Mouse (Mus musculus) small intestine, adult 2 months (tissue): ENCODE measurements around the gene Snx11. TPM values are rescaled to one million over a fixed set of nuclear protein-coding genes. Genes with fewer than 3 reads are reported as not detected.

Experiments
- H3K27ac ChIP-seq: fragments of 200-500 bp; 2 replicates; pipeline ENCODE4 v1.5.1; 2012; ENCODE audit warnings: low read depth, low read length, control low read depth, inconsistent platforms; ENCODE audit not compliant: insufficient read depth
- H3K27me3 ChIP-seq: fragments of 200-500 bp; 2 replicates; pipeline ENCODE4 v1.6.1; 2012; ENCODE audit warnings: mild to moderate bottlenecking, moderate library complexity, low read length, inconsistent platforms; ENCODE audit not compliant: control insufficient read depth, insufficient read depth
- H3K36me3 ChIP-seq: fragments of 200-500 bp; 2 replicates; pipeline ENCODE4 v1.6.1; 2012; ENCODE audit warnings: mild to moderate bottlenecking, low read length, control low read depth, inconsistent platforms; ENCODE audit not compliant: control insufficient read depth, insufficient read depth
- H3K4me1 ChIP-seq: fragments of 200-500 bp; 2 replicates; pipeline ENCODE4 v1.6.1; 2012; ENCODE audit warnings: low read length, inconsistent platforms, mixed read lengths; ENCODE audit not compliant: control insufficient read depth, insufficient read depth, insufficient read length
- H3K4me3 ChIP-seq: fragments of 200-500 bp; 2 replicates; pipeline ENCODE4 v1.5.1; 2012; ENCODE audit warnings: low read depth, mild to moderate bottlenecking, control low read depth, inconsistent platforms, low read length, moderate library complexity
- CTCF ChIP-seq: fragments of 200-500 bp; IDR thresholded peaks from 2 replicates; pipeline ENCODE4 v1.5.1; 2012; ENCODE audit warnings: low read depth, mild to moderate bottlenecking, control low read depth, inconsistent platforms, low read length, moderate library complexity, mixed read lengths; ENCODE audit not compliant: insufficient replicate concordance, insufficient read length; ENCODE audit errors: extremely low read depth
- POLR2A ChIP-seq: fragments of 200-500 bp; IDR thresholded peaks from 2 replicates; pipeline ENCODE4 v1.6.1; 2012; ENCODE audit warnings: low read depth, mild to moderate bottlenecking, control low read depth, inconsistent platforms, low read length, moderate library complexity
- WGBS: fragments of 180-500 bp; shearing (Covaris S2); methylation state at CpG from one replicate; pipeline ENCODE4 v1.1.7; 2018; 5-methylcytosine and 5-hydroxymethylcytosine counted together
- polyA plus RNA-seq: library from polyadenylated mRNA; depleted of rRNA; stranded (reverse); fragments of >200 nt; gene quantifications from 2 replicates; pipeline ENCODE4 v1.2.3, GENCODE M21; 2012

The Snx11 gene
- polyA plus RNA-seq, 1 experiment = 13.2 TPM

- no peak overlapping the region for H3K27ac ChIP-seq
- no peaks in the 10 kb centered on the region for H3K27me3 ChIP-seq
- WGBS = 88% methylated on average over 2 of the region's 2 CpGs
- H3K4me1 ChIP-seq = peaks cover 4% of the 10 kb centered on the region; the same call in 1 of the 2 replicates
- TF ChIP-seq POLR2A (no peak), CTCF (no peak)
- H3K4me3 ChIP-seq = no peak overlapping the region
- peaks cover 8% of the 10 kb centered on the region for H3K36me3 ChIP-seq
These were observed 18.7 kb upstream of the Snx11 start for GRCm38 (mm10) chr11:96796081-96796480.

GRCm38 (mm10) chr11:96795491-96795890 lies 18.1 kb upstream of the Snx11 start:
- Histone ChIP-seq H3K4me1 (peaks cover 4% of the 10 kb centered on the region; the same call in 1 of the 2 replicates), H3K36me3 (peaks cover 3% of the 10 kb centered on the region), H3K27me3 (no peaks in the 10 kb centered on the region), H3K27ac (0 out of 2 replicates have a peak overlapping the region, but pooled peaks have one; percentile 28), H3K4me3 (no peak overlapping the region)
- TF ChIP-seq POLR2A = no peak
- peak; percentile 20; the same call in 1 of the 2 replicates for TF ChIP-seq CTCF
- 31% methylated on average over 13 of the region's 13 CpGs for WGBS

DNA sequence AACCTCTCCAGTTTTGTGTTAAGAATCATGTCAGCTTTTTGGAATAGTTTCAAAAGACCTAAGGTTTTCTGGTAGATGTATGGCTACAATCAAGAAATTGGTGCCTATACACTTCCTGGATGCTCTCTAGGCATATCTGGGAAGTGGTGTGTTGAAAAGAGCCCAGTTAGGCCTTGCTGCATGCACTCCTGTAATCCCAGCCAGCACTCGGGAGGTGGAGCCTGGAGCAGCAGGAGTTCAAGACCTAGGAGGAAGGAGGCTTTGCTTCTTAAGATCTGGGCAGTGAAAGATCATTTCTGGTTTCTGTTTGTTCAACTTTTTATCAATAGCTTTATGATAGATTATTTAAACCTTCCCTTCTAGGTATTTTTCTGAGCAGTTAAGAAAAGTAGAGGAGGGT lies 13.3 kb upstream of the Snx11 start:
- 4% methylated on average over 1 of the region's 1 CpGs for WGBS
- H3K36me3 ChIP-seq = no peaks in the 10 kb centered on the region; the same call in 1 of the 2 replicates
- peaks cover 9% of the 10 kb centered on the region; the same call in 1 of the 2 replicates for H3K4me1 ChIP-seq
- TF ChIP-seq CTCF (no peak), POLR2A (no peak)
- no peak overlapping the region for H3K4me3 ChIP-seq
- H3K27me3 ChIP-seq = no peaks in the 10 kb centered on the region
- no peak overlapping the region for H3K27ac ChIP-seq

- Histone ChIP-seq H3K4me1 (peaks cover 5% of the 10 kb centered on the region; the same call in 1 of the 2 replicates), H3K27me3 (no peaks in the 10 kb centered on the region), H3K27ac (no peak overlapping the region), H3K4me3 (peak overlapping the region; percentile 98), H3K36me3 (no peaks in the 10 kb centered on the region; the same call in 1 of the 2 replicates)
- 11% methylated on average over 5 of the region's 5 CpGs for WGBS
- no peak for TF ChIP-seq CTCF
- no peak for TF ChIP-seq POLR2A
These were observed 12.6 kb upstream of the Snx11 start for GRCm38 (mm10) chr11:96789990-96790389.

GRCm38 (mm10) chr11:96788871-96789795 lies 11.8 kb upstream of the Snx11 start, which contains the start of gene Cbx1:
Gene Cbx1 (plus strand): TSS chr11:96789127.
- H3K27ac ChIP-seq = peak within 1 kb of the TSS; percentile 88
- H3K36me3 ChIP-seq = no peaks in the 10 kb centered on the region; the same call in 1 of the 2 replicates
- H3K27me3 ChIP-seq = no peaks in the 10 kb centered on the region
- under 1% methylated on average over 91 of the region's 93 CpGs for WGBS
- H3K4me1 ChIP-seq = peaks cover 5% of the 10 kb centered on the region; the same call in 1 of the 2 replicates
- peak within 1 kb of the TSS; percentile 98 for H3K4me3 ChIP-seq
- TF ChIP-seq POLR2A (peak; percentile 65), CTCF (no peak)

GRCm38 (mm10) chr11:96786731-96787450 lies 9.5 kb upstream of the Snx11 start:
- no peaks in the 10 kb centered on the region for H3K36me3 ChIP-seq
- H3K4me3 ChIP-seq = no peak overlapping the region
- no peak overlapping the region for H3K27ac ChIP-seq

More at GRCm38 (mm10) chr11:96786731-96787450, 9.5 kb upstream of the Snx11 start:
- TF ChIP-seq CTCF (no peak), POLR2A (no peak)
- Histone ChIP-seq H3K27me3 (no peaks in the 10 kb centered on the region), H3K4me1 (peaks cover 5% of the 10 kb centered on the region; the same call in 1 of the 2 replicates)
- 66% methylated on average over 9 of the region's 9 CpGs for WGBS
